Mouse (Mus musculus): ENCODE data around the gene 4932438H23Rik. TPM values are rescaled to one million over a fixed set of nuclear protein-coding genes. Genes with fewer than 3 reads are reported as not detected.

4932438H23Rik gene
- polyA plus RNA-seq, 1 experiment: 0.02 TPM

GRCm38 (mm10) chr16:91138736-91139135 is 43.8 kb upstream of the 4932438H23Rik start:
- Histone ChIP-seq H3K79me2 (ENCODE audit: control insufficient read depth, insufficient read depth) (no peaks in the 10 kb centered on the region), H3K27me3 (ENCODE audit: control insufficient read depth, insufficient read depth, insufficient read length) (peaks cover 47% of the 10 kb centered on the region), H3K36me3 (ENCODE audit: control insufficient read depth, insufficient read depth) (no peaks in the 10 kb centered on the region), H3K79me3 (ENCODE audit: low read depth) (no peaks in the 10 kb centered on the region), H3K4me3 (ENCODE audit: insufficient read depth, poor library complexity, severe bottlenecking) (no peak overlapping the region), H3ac (ENCODE audit: control insufficient read depth, insufficient read length, low read depth) (no peak overlapping the region)
- TF ChIP-seq MAX (IDR thresholded peaks at IDR 0.05) (no peak), FOSL1 (IDR thresholded peaks at IDR 0.05; ENCODE audit: insufficient read depth, low read length, poor library complexity, severe bottlenecking) (no peak), MYOD1 (IDR thresholded peaks at IDR 0.05; ENCODE audit: control insufficient read depth, insufficient read length, low read depth) (no peak), CEBPB (IDR thresholded peaks at IDR 0.05; ENCODE audit: low read depth) (no peak), MYOG (IDR thresholded peaks at IDR 0.05; ENCODE audit: control insufficient read depth, extremely low read depth, insufficient read length) (no peak), CTCF (IDR thresholded peaks at IDR 0.05; ENCODE audit: control insufficient read depth, insufficient read depth, insufficient read length) (no peak), USF1 (IDR thresholded peaks at IDR 0.05; ENCODE audit: low read depth) (no peak)

GRCm38 (mm10) chr16:91138151-91138550 is 43.2 kb upstream of the 4932438H23Rik start:
- no peak overlapping the region for H3K4me3 ChIP-seq (ENCODE audit: insufficient read depth, poor library complexity, severe bottlenecking)
- H3K79me3 ChIP-seq (ENCODE audit: low read depth): no peaks in the 10 kb centered on the region
- H3K36me3 ChIP-seq (ENCODE audit: control insufficient read depth, insufficient read depth): no peaks in the 10 kb centered on the region
- peaks cover 47% of the 10 kb centered on the region for H3K27me3 ChIP-seq (ENCODE audit: control insufficient read depth, insufficient read depth, insufficient read length)
- H3K79me2 ChIP-seq (ENCODE audit: control insufficient read depth, insufficient read depth): no peaks in the 10 kb centered on the region
- TF ChIP-seq MYOG (IDR thresholded peaks at IDR 0.05; ENCODE audit: control insufficient read depth, extremely low read depth, insufficient read length) (no peak), MYOD1 (IDR thresholded peaks at IDR 0.05; ENCODE audit: control insufficient read depth, insufficient read length, low read depth) (no peak), CEBPB (IDR thresholded peaks at IDR 0.05; ENCODE audit: low read depth) (no peak), CTCF (IDR thresholded peaks at IDR 0.05; ENCODE audit: control insufficient read depth, insufficient read depth, insufficient read length) (no peak), FOSL1 (IDR thresholded peaks at IDR 0.05; ENCODE audit: insufficient read depth, low read length, poor library complexity, severe bottlenecking) (no peak), MAX (IDR thresholded peaks at IDR 0.05) (no peak), USF1 (IDR thresholded peaks at IDR 0.05; ENCODE audit: low read depth) (no peak)
- no peak overlapping the region for H3ac ChIP-seq (ENCODE audit: control insufficient read depth, insufficient read length, low read depth)

- no peaks in the 10 kb centered on the region for H3K36me3 ChIP-seq (ENCODE audit: control insufficient read depth, insufficient read depth)
- H3K4me3 ChIP-seq (ENCODE audit: insufficient read depth, poor library complexity, severe bottlenecking): no peak overlapping the region
- H3K79me2 ChIP-seq (ENCODE audit: control insufficient read depth, insufficient read depth): no peaks in the 10 kb centered on the region
- TF ChIP-seq MYOD1 (IDR thresholded peaks at IDR 0.05; ENCODE audit: control insufficient read depth, insufficient read length, low read depth) (no peak), FOSL1 (IDR thresholded peaks at IDR 0.05; ENCODE audit: insufficient read depth, low read length, poor library complexity, severe bottlenecking) (no peak), CEBPB (IDR thresholded peaks at IDR 0.05; ENCODE audit: low read depth) (no peak), MAX (IDR thresholded peaks at IDR 0.05) (no peak), MYOG (IDR thresholded peaks at IDR 0.05; ENCODE audit: control insufficient read depth, extremely low read depth, insufficient read length) (no peak), USF1 (IDR thresholded peaks at IDR 0.05; ENCODE audit: low read depth) (no peak), CTCF (IDR thresholded peaks at IDR 0.05; ENCODE audit: control insufficient read depth, insufficient read depth, insufficient read length) (no peak)
- H3K27me3 ChIP-seq (ENCODE audit: control insufficient read depth, insufficient read depth, insufficient read length): peaks cover 53% of the 10 kb centered on the region
- no peaks in the 10 kb centered on the region for H3K79me3 ChIP-seq (ENCODE audit: low read depth)
- no peak overlapping the region for H3ac ChIP-seq (ENCODE audit: control insufficient read depth, insufficient read length, low read depth)
Observed at GRCm38 (mm10) chr16:91136607-91137006, 41.7 kb upstream of the 4932438H23Rik start.

- H3K4me3 ChIP-seq (ENCODE audit: insufficient read depth, poor library complexity, severe bottlenecking): no peak overlapping the region
- no peaks in the 10 kb centered on the region for H3K79me3 ChIP-seq (ENCODE audit: low read depth)
- peaks cover 21% of the 10 kb centered on the region for H3K27me3 ChIP-seq (ENCODE audit: control insufficient read depth, insufficient read depth, insufficient read length)
- no peaks in the 10 kb centered on the region for H3K36me3 ChIP-seq (ENCODE audit: control insufficient read depth, insufficient read depth)
- H3ac ChIP-seq (ENCODE audit: control insufficient read depth, insufficient read length, low read depth): no peak overlapping the region
- no peak for TF ChIP-seq CTCF (IDR thresholded peaks at IDR 0.05; ENCODE audit: control insufficient read depth, insufficient read depth, insufficient read length)
- H3K79me2 ChIP-seq (ENCODE audit: control insufficient read depth, insufficient read depth): no peaks in the 10 kb centered on the region
Observed at GRCm38 (mm10) chr16:91129916-91130315, 35.0 kb upstream of the 4932438H23Rik start.

GRCm38 (mm10) chr16:91128431-91128830 is 33.5 kb upstream of the 4932438H23Rik start:
- Histone ChIP-seq H3K79me2 (ENCODE audit: control insufficient read depth, insufficient read depth) (no peaks in the 10 kb centered on the region), H3K27me3 (ENCODE audit: control insufficient read depth, insufficient read depth, insufficient read length) (peaks cover 21% of the 10 kb centered on the region), H3ac (ENCODE audit: control insufficient read depth, insufficient read length, low read depth) (no peak overlapping the region), H3K4me3 (ENCODE audit: insufficient read depth, poor library complexity, severe bottlenecking) (no peak overlapping the region), H3K36me3 (ENCODE audit: control insufficient read depth, insufficient read depth) (no peaks in the 10 kb centered on the region), H3K79me3 (ENCODE audit: low read depth) (no peaks in the 10 kb centered on the region)
- TF ChIP-seq MYOD1 (IDR thresholded peaks at IDR 0.05; ENCODE audit: control insufficient read depth, insufficient read length, low read depth): no peak
- no peak for TF ChIP-seq CTCF (IDR thresholded peaks at IDR 0.05; ENCODE audit: control insufficient read depth, insufficient read depth, insufficient read length)
- no peak for TF ChIP-seq USF1 (IDR thresholded peaks at IDR 0.05; ENCODE audit: low read depth)
- TF ChIP-seq MAX (IDR thresholded peaks at IDR 0.05): no peak
- no peak for TF ChIP-seq FOSL1 (IDR thresholded peaks at IDR 0.05; ENCODE audit: insufficient read depth, low read length, poor library complexity, severe bottlenecking)
- no peak for TF ChIP-seq MYOG (IDR thresholded peaks at IDR 0.05; ENCODE audit: control insufficient read depth, extremely low read depth, insufficient read length)
- no peak for TF ChIP-seq CEBPB (IDR thresholded peaks at IDR 0.05; ENCODE audit: low read depth)
